In the genomic region with DNA sequence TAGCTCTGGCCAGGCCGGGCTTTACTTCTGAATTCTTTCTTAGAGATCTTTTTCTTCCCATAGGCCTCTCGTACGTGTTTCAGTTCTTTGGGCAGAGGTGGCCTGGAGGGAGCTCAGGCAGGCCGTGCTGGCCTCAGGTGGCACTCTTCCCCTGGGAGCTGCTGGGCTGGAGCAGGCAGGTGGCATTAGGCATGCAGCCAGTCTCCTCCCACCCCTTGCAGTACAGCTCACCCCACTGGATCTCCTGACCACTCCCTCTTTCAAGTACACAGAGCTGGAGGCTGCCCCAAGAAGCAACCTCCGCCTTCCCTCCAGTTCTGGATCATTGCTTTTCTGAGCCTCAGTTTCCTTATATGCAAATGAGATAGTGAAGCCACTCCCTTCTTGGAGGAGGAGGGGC, we compare ENCODE assay signal across 9 mouse cellular contexts. TPM values are rescaled to one million over a fixed set of nuclear protein-coding genes. Genes with fewer than 3 reads are reported as not detected.
DNase-seq lines count a peak whose midpoint lies in the region; ATAC-seq lines count a peak whose summit lies in the region.
"Had no signal": no experiment of that assay in that cellular context is flagged by ENCODE, and none has a peak within 500 bp of the region (broad histone marks: within the 10 kb centered on the region; RNA-seq: fewer than 3 reads in every experiment).

No protein-coding gene starts in this region.

- no peaks in the 10 kb centered on the region for H3K36me3 ChIP-seq in hindbrain, embryonic 12.5 days
- H3K36me3 ChIP-seq in liver, embryonic 12.5 days, result no peaks in the 10 kb centered on the region
- no peaks in the 10 kb centered on the region for H3K36me3 ChIP-seq in stomach, embryonic 16.5 days (ENCODE audit: control insufficient read depth, insufficient read depth, low read length)

- peak overlapping the region; percentile 20; the same call in 1 of the 2 replicates for H3K4me2 ChIP-seq in hindbrain, embryonic 12.5 days (replicated peaks)
- peak overlapping the region; percentile 30; the same call in 1 of the 2 replicates for H3K4me2 ChIP-seq in liver, embryonic 12.5 days
- peak overlapping the region; percentile 36 for H3K4me2 ChIP-seq in stomach, embryonic 16.5 days (ENCODE audit: low read depth, low read length)

- H3K27me3 ChIP-seq in hindbrain, embryonic 12.5 days, result peaks cover 87% of the 10 kb centered on the region
- H3K27me3 ChIP-seq in liver, embryonic 12.5 days (replicated peaks), result peaks cover 17% of the 10 kb centered on the region
- no peaks in the 10 kb centered on the region for H3K27me3 ChIP-seq in stomach, embryonic 16.5 days (ENCODE audit: control insufficient read depth, insufficient read depth, low read length)

- peak; percentile 51 for ATAC-seq in hindbrain, embryonic 12.5 days (ENCODE audit: low FRiP score)
- peak; percentile 54; the same call in 1 of the 2 replicates for ATAC-seq in liver, embryonic 12.5 days
- peak; percentile 92 for ATAC-seq in stomach, embryonic 16.5 days (ENCODE audit: insufficient read depth, low FRiP score)

- no peaks in the 10 kb centered on the region for H3K9me3 ChIP-seq in hindbrain, embryonic 12.5 days (replicated peaks)
- no peaks in the 10 kb centered on the region for H3K9me3 ChIP-seq in liver, embryonic 12.5 days (replicated peaks)
- H3K9me3 ChIP-seq in stomach, embryonic 16.5 days (replicated peaks; ENCODE audit: control insufficient read depth, low read length), result no peaks in the 10 kb centered on the region

- no peak overlapping the region for H3K4me3 ChIP-seq in hindbrain, embryonic 12.5 days
- H3K4me3 ChIP-seq in liver, embryonic 12.5 days, result no peak overlapping the region
- peak overlapping the region; percentile 11; the same call in 1 of the 2 replicates for H3K4me3 ChIP-seq in stomach, embryonic 16.5 days (replicated peaks; ENCODE audit: low read length)
- H3K4me3 ChIP-seq: myocyte had no signal

- WGBS in hindbrain, embryonic 12.5 days, result 11% methylated on average over 5 of the region's 5 CpGs
- WGBS in liver, embryonic 12.5 days (ENCODE audit: insufficient replicate concordance), result 53% methylated on average over 5 of the region's 5 CpGs
- WGBS in stomach, embryonic 16.5 days, result 28% methylated on average over 5 of the region's 5 CpGs

- peaks cover 39% of the 10 kb centered on the region for H3K4me1 ChIP-seq in hindbrain, embryonic 12.5 days
- H3K4me1 ChIP-seq in liver, embryonic 12.5 days, result peaks cover 26% of the 10 kb centered on the region
- H3K4me1 ChIP-seq in stomach, embryonic 16.5 days (ENCODE audit: control insufficient read depth, insufficient read depth, low read length), result peaks cover 49% of the 10 kb centered on the region

- H3K27ac ChIP-seq in hindbrain, embryonic 12.5 days, result no peak overlapping the region
- no peak overlapping the region for H3K27ac ChIP-seq in liver, embryonic 12.5 days
- peak overlapping the region; percentile 95 for H3K27ac ChIP-seq in stomach, embryonic 16.5 days (ENCODE audit: low read length)

- no peak overlapping the region for H3K9ac ChIP-seq in hindbrain, embryonic 12.5 days
- no peak overlapping the region for H3K9ac ChIP-seq in liver, embryonic 12.5 days
- H3K9ac ChIP-seq in stomach, embryonic 16.5 days (ENCODE audit: low read length), result peak overlapping the region; percentile 55

- peak; percentile 31 to 41 for DNase-seq in spleen, postnatal 36 days (ENCODE audit: low spot score in 2 of 2)
- DNase-seq in spleen, adult 18-20 months, result no peak
- no peak for DNase-seq in layer of hippocampus, postnatal 10 days (ENCODE audit: low spot score in 2 of 2)
- no peak for DNase-seq in thymus, postnatal 4 days
- no peak for DNase-seq in heart, adult 8-10 months (ENCODE audit: low spot score)

RNA-seq across cellular contexts. Expression of a gene that starts 26.9 kb away (rescaled TPM):
- 4.9 and 5.1 TPM in 2 replicates for polyA plus RNA-seq in hindbrain, embryonic 12.5 days (2016; fragmentation: Nextera tagmentation; extraction: Ambion mirVana)
- 0.55 and 0.56 TPM in 2 replicates for polyA plus RNA-seq in liver, embryonic 12.5 days (2016; fragmentation: Nextera tagmentation; extraction: Ambion mirVana)
- polyA plus RNA-seq in stomach, embryonic 16.5 days (2015; fragmentation: Nextera tagmentation; extraction: Ambion mirVana), result 2.9 and 3.4 TPM in 2 replicates
- total RNA-seq in layer of hippocampus, postnatal 10 days (2021), result 100 to 1,000 TPM; 102 TPM
- total RNA-seq in heart, adult 8-10 months (2022), result 1 to 10 TPM; 2.8 to 3.7 (median 3.1) TPM

RNA-seq across cellular contexts. Expression of a gene that starts 37.2 kb away (rescaled TPM):
- 1.3 and 1.9 TPM in 2 replicates for polyA plus RNA-seq in hindbrain, embryonic 12.5 days (2016; fragmentation: Nextera tagmentation; extraction: Ambion mirVana)
- polyA plus RNA-seq in liver, embryonic 12.5 days (2016; fragmentation: Nextera tagmentation; extraction: Ambion mirVana), result 6.6 TPM in 2 replicates
- polyA plus RNA-seq in stomach, embryonic 16.5 days (2015; fragmentation: Nextera tagmentation; extraction: Ambion mirVana), result 16.6 and 17.6 TPM in 2 replicates
- total RNA-seq in layer of hippocampus, postnatal 10 days (2021), result 1 to 10 TPM; 8.0 to 9.5 TPM
- 1 to 10 TPM; 4.1 to 8.0 (median 7.2) TPM for total RNA-seq in heart, adult 8-10 months (2022)

Comparison
In these comparisons a context has a peak if more than half of its experiments do, and no peak if none do; other contexts are left out.
1. DNase-seq: peak in spleen, postnatal 36 days (2 of 2); none in spleen, adult 18-20 months (0 of 2), layer of hippocampus, postnatal 10 days (0 of 2), thymus, postnatal 4 days (single experiment) and heart, adult 8-10 months (single experiment).
2. Peak in every context shown above with its lines, with median percentiles within 50 percentile points of each other: ATAC-seq and H3K4me2 ChIP-seq.